Mouse (Mus musculus) thymus, adult 2 months (tissue): Measurements from ENCODE around the gene Tbp.

Experiments
- CTCF ChIP-seq: fragments of 200-500 bp; IDR thresholded peaks from 2 replicates; pipeline ENCODE4 v1.5.1; 2012; ENCODE audit warnings: mild to moderate bottlenecking, control low read depth, low read length, moderate library complexity, borderline replicate concordance; ENCODE audit not compliant: control insufficient read depth, poor library complexity, insufficient read depth; ENCODE audit errors: extremely low read depth
- POLR2A ChIP-seq: fragments of 200-500 bp; IDR thresholded peaks from 2 replicates; pipeline ENCODE4 v1.6.1; 2012; ENCODE audit warnings: mild to moderate bottlenecking, low read length, control low read depth, moderate library complexity; ENCODE audit not compliant: control insufficient read depth, poor library complexity, insufficient read depth; ENCODE audit errors: extremely low read depth

- TF ChIP-seq CTCF (no peak), POLR2A (no peak)
Observed at GRCm38 (mm10) chr17:15456595-15456994, 43.1 kb upstream of the Tbp start.
